ENCODE assay signal across 8 mouse cellular contexts in genomic region chr10:39133462-39134310, GRCm38 (mm10). TPM values are rescaled to one million over a fixed set of nuclear protein-coding genes. Genes with fewer than 3 reads are reported as not detected.
DNase-seq lines count a peak whose midpoint lies in the region; ATAC-seq and TF ChIP-seq lines count a peak whose summit lies in the region.

Gene Fam229b, minus strand, starts transcription at chr10:39133914.
Gene Tube1, plus strand, starts transcription at chr10:39133976.

- peak within 1 kb of the TSS; percentile 70 for H3K4me3 ChIP-seq in forebrain, embryonic 10.5 days
- peak within 1 kb of the TSS; percentile 76 for H3K4me3 ChIP-seq in heart, embryonic 15.5 days
- peak within 1 kb of the TSS; percentile 68 to 69 for H3K4me3 ChIP-seq in liver, embryonic 14.5 days (ENCODE audit: insufficient read depth in 1 of 2, low read depth in 2 of 2, low read length in 2 of 2)
- peak within 1 kb of the TSS; percentile 75 for H3K4me3 ChIP-seq in neural tube, embryonic 11.5 days (ENCODE audit: low read depth, low read length)
- peak within 1 kb of the TSS; percentile 71 for H3K4me3 ChIP-seq in stomach, postnatal 0 days (ENCODE audit: low read depth, low read length)

- peak; percentile 83 for ATAC-seq in heart, embryonic 15.5 days (replicated peaks; ENCODE audit: insufficient number of reproducible peaks, insufficient read depth, low FRiP score, low read depth)
- ATAC-seq in liver, embryonic 14.5 days (ENCODE audit: insufficient read depth): peak; percentile 91
- ATAC-seq in neural tube, embryonic 11.5 days (ENCODE audit: insufficient read depth, low FRiP score, low TSS enrichment): peak; percentile 91
- ATAC-seq in stomach, postnatal 0 days (ENCODE audit: low FRiP score, low TSS enrichment): peak; percentile 94

- DNase-seq in CD8-positive naive resting alpha-beta T cell, adult 2 months (ENCODE audit: low read depth in 2 of 2, low spot score in 2 of 2): peak; percentile 72 to 85
- peak; percentile 77 for DNase-seq in c-Kit-positive CD71-negative TER-119-negative erythroid progenitor cells, embryonic 14.5 days (ENCODE audit: low read depth)
- DNase-seq in forebrain, embryonic 10.5 days (ENCODE audit: extremely low spot score, low spot score): peak; percentile 92
- DNase-seq in kidney, postnatal 25 days: peak; percentile 94 to 96
- DNase-seq in liver, embryonic 14.5 days (ENCODE audit: low read depth in 3 of 3, low spot score in 3 of 3): peak; percentile 85 to 90 (median 86)
- DNase-seq in neural tube, embryonic 11.5 days (ENCODE audit: low spot score): peak; percentile 93
- DNase-seq in stomach, postnatal 0 days (ENCODE audit: low spot score): peak; percentile 91

- peak within 1 kb of the TSS; percentile 63 for H3K9ac ChIP-seq in heart, embryonic 15.5 days
- H3K9ac ChIP-seq in liver, embryonic 14.5 days (replicated peaks): peak within 1 kb of the TSS; percentile 78
- peak within 1 kb of the TSS; percentile 76 for H3K9ac ChIP-seq in neural tube, embryonic 11.5 days (ENCODE audit: low read length)
- peak within 1 kb of the TSS; percentile 65 for H3K9ac ChIP-seq in stomach, postnatal 0 days (ENCODE audit: low read length)

- H3K4me2 ChIP-seq in heart, embryonic 15.5 days: peak within 1 kb of the TSS; percentile 83
- H3K4me2 ChIP-seq in liver, embryonic 14.5 days (ENCODE audit: low read depth): peak within 1 kb of the TSS; percentile 71
- H3K4me2 ChIP-seq in neural tube, embryonic 11.5 days (ENCODE audit: low read depth): peak within 1 kb of the TSS; percentile 84
- H3K4me2 ChIP-seq in stomach, postnatal 0 days (replicated peaks; ENCODE audit: low read depth): peak within 1 kb of the TSS; percentile 81

- H3K27ac ChIP-seq in forebrain, embryonic 10.5 days: peak within 1 kb of the TSS; percentile 91
- H3K27ac ChIP-seq in heart, embryonic 15.5 days: no peak within 1 kb of the TSS
- H3K27ac ChIP-seq in liver, embryonic 14.5 days: no peak within 1 kb of the TSS; the same call in 1 of the 2 replicates
- H3K27ac ChIP-seq in neural tube, embryonic 11.5 days (ENCODE audit: low read depth, low read length): peak within 1 kb of the TSS; percentile 17; the same call in 1 of the 2 replicates
- H3K27ac ChIP-seq in stomach, postnatal 0 days (replicated peaks): no peak within 1 kb of the TSS

- no peak for TF ChIP-seq EP300 in liver, embryonic 14.5 days (IDR thresholded peaks at IDR 0.05; ENCODE audit: low read depth)
- no peak for TF ChIP-seq EP300 in stomach, postnatal 0 days (optimal IDR thresholded peaks at IDR 0.05)

- H3K27me3 ChIP-seq in forebrain, embryonic 10.5 days (ENCODE audit: poor library complexity, severe bottlenecking): no peaks in the 10 kb centered on the region
- no peaks in the 10 kb centered on the region for H3K27me3 ChIP-seq in heart, embryonic 15.5 days
- H3K27me3 ChIP-seq in liver, embryonic 14.5 days (ENCODE audit: control insufficient read depth, insufficient read depth, low read length): no peaks in the 10 kb centered on the region
- no peaks in the 10 kb centered on the region for H3K27me3 ChIP-seq in neural tube, embryonic 11.5 days (ENCODE audit: control insufficient read depth, insufficient read depth, low read length)
- no peaks in the 10 kb centered on the region for H3K27me3 ChIP-seq in stomach, postnatal 0 days (ENCODE audit: control insufficient read depth, insufficient read depth, low read length)

- H3K36me3 ChIP-seq in forebrain, embryonic 10.5 days (replicated peaks): peaks cover 20% of the 10 kb centered on the region
- H3K36me3 ChIP-seq in heart, embryonic 15.5 days: peaks cover 7% of the 10 kb centered on the region; the same call in 1 of the 2 replicates
- no peaks in the 10 kb centered on the region; the same call in 1 of the 2 replicates for H3K36me3 ChIP-seq in liver, embryonic 14.5 days (replicated peaks; ENCODE audit: control insufficient read depth, insufficient read depth, low read depth)
- 0 out of 2 replicates have a peak, but pooled peaks cover 2% of the 10 kb centered on the region for H3K36me3 ChIP-seq in neural tube, embryonic 11.5 days (ENCODE audit: control insufficient read depth, insufficient read depth, low read length)
- no peaks in the 10 kb centered on the region for H3K36me3 ChIP-seq in stomach, postnatal 0 days (ENCODE audit: control insufficient read depth, insufficient read depth, low read length)

- peaks cover 25% of the 10 kb centered on the region for H3K4me1 ChIP-seq in forebrain, embryonic 10.5 days
- peaks cover 10% of the 10 kb centered on the region for H3K4me1 ChIP-seq in heart, embryonic 15.5 days (replicated peaks)
- peaks cover 5 to 6% of the 10 kb centered on the region in 2 experiments; a peak in 2 of 4 replicates for H3K4me1 ChIP-seq in liver, embryonic 14.5 days (replicated peaks; ENCODE audit: control insufficient read depth in 2 of 2, insufficient read depth in 2 of 2, low read length in 1 of 2)
- H3K4me1 ChIP-seq in neural tube, embryonic 11.5 days (ENCODE audit: control insufficient read depth, insufficient read depth, low read length): peaks cover 4% of the 10 kb centered on the region; the same call in 1 of the 2 replicates
- H3K4me1 ChIP-seq in stomach, postnatal 0 days (replicated peaks; ENCODE audit: control insufficient read depth, insufficient read depth): 0 out of 2 replicates have a peak, but pooled peaks cover 2% of the 10 kb centered on the region

- TF ChIP-seq CTCF in liver, embryonic 14.5 days (IDR thresholded peaks at IDR 0.05; ENCODE audit: low read depth): 0 out of 2 replicates have a peak, but pooled peaks have one; percentile 8
- TF ChIP-seq CTCF in stomach, postnatal 0 days (IDR thresholded peaks at IDR 0.05; ENCODE audit: low read depth): no peak

- no peaks in the 10 kb centered on the region for H3K9me3 ChIP-seq in forebrain, embryonic 10.5 days
- no peaks in the 10 kb centered on the region for H3K9me3 ChIP-seq in heart, embryonic 15.5 days (replicated peaks)
- H3K9me3 ChIP-seq in liver, embryonic 14.5 days (ENCODE audit: control insufficient read depth, low read length): no peaks in the 10 kb centered on the region
- H3K9me3 ChIP-seq in neural tube, embryonic 11.5 days (ENCODE audit: control insufficient read depth, low read length): no peaks in the 10 kb centered on the region
- no peaks in the 10 kb centered on the region for H3K9me3 ChIP-seq in stomach, postnatal 0 days (ENCODE audit: control insufficient read depth, low read length)

- 6% methylated on average over 47 of the region's 47 CpGs for WGBS in forebrain, embryonic 10.5 days
- WGBS in heart, embryonic 15.5 days: 3% methylated on average over 45 of the region's 47 CpGs
- WGBS in liver, embryonic 14.5 days (ENCODE audit: insufficient replicate concordance): 3% methylated on average over 47 of the region's 47 CpGs
- whole genome bisulfite sequencing in neural tube, embryonic 11.5 days: 7% methylated on average over 47 of the region's 47 CpGs
- WGBS in stomach, postnatal 0 days: 3% methylated on average over 47 of the region's 47 CpGs

RNA-seq across cellular contexts. Expression of gene Fam229b, which starts in this region (rescaled TPM):
- 13.0 and 14.3 TPM in 2 replicates for polyA plus RNA-seq in forebrain, embryonic 10.5 days (2016; fragmentation: Nextera tagmentation; extraction: Ambion mirVana)
- polyA plus RNA-seq in heart, embryonic 15.5 days (2015; fragmentation: Nextera tagmentation; extraction: Ambion mirVana): 7.9 and 9.2 TPM in 2 replicates
- 0.41 TPM in 2 replicates for polyA plus RNA-seq in liver, embryonic 14.5 days (2012; rRNA removed)
- polyA plus RNA-seq in liver, embryonic 14.5 days (2014; fragmentation: Nextera tagmentation; extraction: Ambion mirVana): 0.29 and 1.6 TPM in 2 replicates
- 11.8 and 13.6 TPM in 2 replicates for polyA plus RNA-seq in neural tube, embryonic 11.5 days (2014; fragmentation: Nextera tagmentation; extraction: Ambion mirVana)
- 5.0 and 6.4 TPM in 2 replicates for polyA plus RNA-seq in stomach, postnatal 0 days (2015; fragmentation: Nextera tagmentation; extraction: Ambion mirVana)

RNA-seq across cellular contexts. Expression of gene Tube1, which starts in this region (rescaled TPM):
- 25.4 and 29.2 TPM in 2 replicates for polyA plus RNA-seq in forebrain, embryonic 10.5 days (2016; fragmentation: Nextera tagmentation; extraction: Ambion mirVana)
- polyA plus RNA-seq in heart, embryonic 15.5 days (2015; fragmentation: Nextera tagmentation; extraction: Ambion mirVana): 7.6 and 8.3 TPM in 2 replicates
- polyA plus RNA-seq in liver, embryonic 14.5 days (2012; rRNA removed): 3.8 and 5.0 TPM in 2 replicates
- polyA plus RNA-seq in liver, embryonic 14.5 days (2014; fragmentation: Nextera tagmentation; extraction: Ambion mirVana): 5.2 and 6.1 TPM in 2 replicates
- polyA plus RNA-seq in neural tube, embryonic 11.5 days (2014; fragmentation: Nextera tagmentation; extraction: Ambion mirVana): 22.2 and 25.5 TPM in 2 replicates
- polyA plus RNA-seq in stomach, postnatal 0 days (2015; fragmentation: Nextera tagmentation; extraction: Ambion mirVana): 2.8 and 3.7 TPM in 2 replicates

Comparison
In these comparisons a context has a peak if more than half of its experiments do, and no peak if none do; other contexts are left out.
1. H3K27ac ChIP-seq: peak in forebrain, embryonic 10.5 days (single experiment) and neural tube, embryonic 11.5 days (single experiment); none in heart, embryonic 15.5 days (single experiment), liver, embryonic 14.5 days (single experiment) and stomach, postnatal 0 days (single experiment).
2. Peak in every context shown above with its lines, with median percentiles within 50 percentile points of each other: DNase-seq, H3K4me3 ChIP-seq, ATAC-seq, H3K4me2 ChIP-seq and H3K9ac ChIP-seq.